Mouse (Mus musculus): ENCODE data around the gene Olfr652. TPM values are rescaled to one million over a fixed set of nuclear protein-coding genes. Genes with fewer than 3 reads are reported as not detected.

Olfr652 gene
- polyA plus RNA-seq (2015; fragmentation: Nextera tagmentation; extraction: Ambion mirVana), result 0.04 and 0.11 TPM in 2 replicates

DNA sequence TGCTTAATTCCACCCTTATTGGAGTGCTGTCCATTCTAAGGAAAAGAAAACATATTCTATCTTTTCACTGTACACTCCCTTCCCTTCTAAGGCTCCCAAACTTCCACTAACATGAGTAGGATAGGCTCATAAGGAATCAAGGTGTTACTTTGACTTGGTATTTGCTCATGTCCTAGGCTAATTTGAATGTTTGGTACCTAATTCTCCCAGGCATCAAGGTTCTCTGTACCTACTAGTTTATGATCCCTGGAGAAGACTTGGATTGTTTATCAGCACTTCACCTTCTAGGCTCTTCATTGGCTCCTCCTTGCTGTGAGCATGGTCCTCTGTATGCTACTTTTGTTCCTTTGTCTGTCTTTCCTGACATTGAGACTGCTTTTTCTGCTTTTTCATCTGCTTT, at the start of gene Olfr652:
Gene Olfr652 (plus strand): TSS at position 301 of the 400 bp plus-strand sequence.
- H3K4me1 ChIP-seq, result no peaks in the 10 kb centered on the region
- no peak within 1 kb of the TSS for H3K4me2 ChIP-seq
- no peak within 1 kb of the TSS for H3K9ac ChIP-seq
- no peak within 1 kb of the TSS for H3K27ac ChIP-seq
- H3K36me3 ChIP-seq, result no peaks in the 10 kb centered on the region
- no peak within 1 kb of the TSS for H3K4me3 ChIP-seq
- H3K9me3 ChIP-seq, result no peaks in the 10 kb centered on the region
- no peaks in the 10 kb centered on the region for H3K27me3 ChIP-seq
- no peak for ATAC-seq (ENCODE audit: insufficient number of reproducible peaks, insufficient read depth, low FRiP score, low TSS enrichment, low read depth)

DNA sequence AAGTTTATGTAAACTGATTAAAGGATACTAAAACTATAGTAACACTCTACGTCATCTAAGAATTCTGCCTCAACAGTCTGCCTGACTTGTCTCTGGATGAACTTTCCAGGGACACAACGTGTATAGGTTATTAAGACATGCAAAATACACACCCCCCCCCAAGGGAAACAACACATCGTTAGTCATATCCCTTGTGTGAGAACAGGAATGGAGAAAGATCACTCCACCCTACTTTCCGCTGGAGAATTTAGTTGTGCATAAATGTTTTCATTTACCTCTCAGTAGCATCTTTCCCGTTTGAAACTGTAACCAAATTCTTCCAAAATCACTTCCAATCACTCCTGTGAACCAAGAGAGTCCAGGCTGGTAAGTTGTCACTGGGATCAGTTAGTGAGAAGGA, 10.9 kb upstream of the Olfr652 start, which contains the start of gene Olfr651:
Gene Olfr651 (plus strand): TSS at position 301 of the 400 bp plus-strand sequence.
- Histone ChIP-seq H3K27me3 (no peaks in the 10 kb centered on the region), H3K27ac (no peak within 1 kb of the TSS), H3K9me3 (no peaks in the 10 kb centered on the region), H3K36me3 (no peaks in the 10 kb centered on the region), H3K4me1 (no peaks in the 10 kb centered on the region), H3K4me3 (no peak within 1 kb of the TSS), H3K9ac (no peak within 1 kb of the TSS), H3K4me2 (no peak within 1 kb of the TSS)
- no peak for ATAC-seq (ENCODE audit: insufficient number of reproducible peaks, insufficient read depth, low FRiP score, low TSS enrichment, low read depth)
- WGBS, result 73% methylated on average over 5 of the region's 5 CpGs

DNA sequence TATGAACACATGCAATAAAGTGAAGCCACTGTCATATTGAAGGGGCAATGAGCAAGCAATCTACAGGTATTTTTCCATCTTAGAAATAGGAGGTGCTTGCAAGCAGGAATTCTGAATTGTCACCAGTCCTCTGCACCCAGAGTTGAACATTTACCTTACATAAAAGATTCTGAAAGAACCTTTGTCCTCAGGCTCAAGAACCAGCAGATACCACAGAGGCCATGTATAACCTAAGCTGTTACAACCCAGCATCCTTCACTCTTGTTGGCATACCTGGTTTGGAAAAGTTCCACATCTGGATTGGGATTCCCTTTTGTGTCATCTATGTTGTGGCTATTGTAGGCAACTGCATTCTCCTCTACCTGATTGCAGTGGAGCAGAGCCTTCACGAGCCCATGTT, 8.0 kb upstream of the Olfr652 start:
- H3K9me3 ChIP-seq, result no peaks in the 10 kb centered on the region
- no peak overlapping the region for H3K4me2 ChIP-seq
- WGBS, result 60% methylated on average over 1 of the region's 1 CpGs
- no peaks in the 10 kb centered on the region for H3K36me3 ChIP-seq
- ATAC-seq (ENCODE audit: insufficient number of reproducible peaks, insufficient read depth, low FRiP score, low TSS enrichment, low read depth), result no peak
- no peak overlapping the region for H3K4me3 ChIP-seq
- H3K27ac ChIP-seq, result no peak overlapping the region
- no peak overlapping the region for H3K9ac ChIP-seq
- H3K4me1 ChIP-seq, result no peaks in the 10 kb centered on the region
- no peaks in the 10 kb centered on the region for H3K27me3 ChIP-seq

DNA sequence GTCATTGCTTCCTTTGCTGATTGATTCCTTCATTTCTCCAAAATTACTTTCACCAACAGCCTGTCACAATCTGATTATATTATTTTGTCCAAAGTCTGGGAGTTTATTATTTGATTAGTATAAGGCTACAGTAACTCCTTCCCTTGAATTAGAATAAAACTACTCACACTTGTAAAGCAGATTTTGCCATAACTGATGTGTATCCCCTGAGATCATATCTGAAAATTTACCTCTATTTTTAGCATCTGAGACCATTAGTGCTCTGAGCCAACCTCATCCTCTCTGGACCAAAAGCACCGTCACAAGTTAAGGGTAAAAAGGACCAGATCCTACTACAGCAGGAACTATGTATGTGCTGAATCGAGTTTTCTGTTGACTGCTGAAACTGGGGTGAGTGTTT, 16.3 kb downstream of the Olfr652 start, which contains the start of gene Olfr653:
Gene Olfr653 (plus strand): TSS at position 301 of the 400 bp plus-strand sequence.
- H3K4me1 ChIP-seq, result no peaks in the 10 kb centered on the region
- H3K4me3 ChIP-seq, result no peak within 1 kb of the TSS
- no peaks in the 10 kb centered on the region for H3K9me3 ChIP-seq
- WGBS, result 76% methylated on average over 2 of the region's 2 CpGs
- H3K27ac ChIP-seq, result no peak within 1 kb of the TSS
- H3K9ac ChIP-seq, result no peak within 1 kb of the TSS
- no peaks in the 10 kb centered on the region for H3K36me3 ChIP-seq
- H3K27me3 ChIP-seq, result no peaks in the 10 kb centered on the region
- H3K4me2 ChIP-seq, result no peak within 1 kb of the TSS
- no peak for ATAC-seq (ENCODE audit: insufficient number of reproducible peaks, insufficient read depth, low FRiP score, low TSS enrichment, low read depth)

DNA sequence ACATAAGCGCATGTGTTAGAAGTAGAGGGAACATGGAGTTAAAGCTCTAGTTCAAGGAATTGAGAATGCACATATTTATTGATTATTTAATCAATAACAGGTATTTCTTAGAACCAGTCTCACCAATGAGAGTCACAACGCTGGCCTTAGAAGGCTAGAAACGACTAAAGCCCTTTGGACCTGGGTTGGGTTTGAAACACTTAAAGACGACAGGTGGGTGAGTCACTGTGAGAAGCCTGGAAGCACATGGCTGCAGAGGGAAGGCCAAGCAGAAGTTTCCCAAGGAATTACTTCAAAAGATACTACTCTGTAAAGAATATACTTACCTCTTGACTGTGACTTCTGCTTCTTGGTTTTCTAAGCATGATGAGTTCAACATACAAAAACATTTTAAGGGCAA, 20.1 kb downstream of the Olfr652 start:
- no peak overlapping the region for H3K4me2 ChIP-seq
- no peaks in the 10 kb centered on the region for H3K27me3 ChIP-seq
- H3K4me1 ChIP-seq, result no peaks in the 10 kb centered on the region
- no peaks in the 10 kb centered on the region for H3K36me3 ChIP-seq
- 88% methylated on average over 4 of the region's 4 CpGs for WGBS
- no peak for ATAC-seq (ENCODE audit: insufficient number of reproducible peaks, insufficient read depth, low FRiP score, low TSS enrichment, low read depth)
- no peak overlapping the region for H3K9ac ChIP-seq
- H3K4me3 ChIP-seq, result no peak overlapping the region
- H3K9me3 ChIP-seq, result no peaks in the 10 kb centered on the region
- no peak overlapping the region for H3K27ac ChIP-seq

DNA sequence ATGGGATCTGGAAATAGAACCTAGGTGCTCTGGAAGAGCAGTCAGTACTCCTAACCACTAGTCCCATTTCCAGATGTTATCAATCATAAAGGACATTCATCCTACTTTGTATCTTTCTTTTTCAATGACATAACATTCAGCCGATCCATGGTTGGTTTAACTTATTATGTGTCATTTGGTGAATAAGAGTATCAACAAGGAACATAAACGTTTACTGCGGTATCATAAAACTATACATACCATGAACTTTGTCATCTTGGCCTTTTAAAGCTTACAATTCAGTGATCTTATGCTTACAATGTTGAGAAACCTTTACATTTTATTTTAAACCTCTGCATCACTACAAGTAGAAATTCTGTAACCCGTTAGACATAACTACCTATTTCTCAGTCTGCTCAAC, 20.7 kb downstream of the Olfr652 start:
- ATAC-seq (ENCODE audit: insufficient number of reproducible peaks, insufficient read depth, low FRiP score, low TSS enrichment, low read depth), result no peak
- Histone ChIP-seq H3K9ac (no peak overlapping the region), H3K4me2 (no peak overlapping the region), H3K4me1 (no peaks in the 10 kb centered on the region), H3K9me3 (no peaks in the 10 kb centered on the region), H3K36me3 (no peaks in the 10 kb centered on the region), H3K4me3 (no peak overlapping the region), H3K27ac (no peak overlapping the region), H3K27me3 (no peaks in the 10 kb centered on the region)
- 85% methylated on average over 4 of the region's 4 CpGs for WGBS

DNA sequence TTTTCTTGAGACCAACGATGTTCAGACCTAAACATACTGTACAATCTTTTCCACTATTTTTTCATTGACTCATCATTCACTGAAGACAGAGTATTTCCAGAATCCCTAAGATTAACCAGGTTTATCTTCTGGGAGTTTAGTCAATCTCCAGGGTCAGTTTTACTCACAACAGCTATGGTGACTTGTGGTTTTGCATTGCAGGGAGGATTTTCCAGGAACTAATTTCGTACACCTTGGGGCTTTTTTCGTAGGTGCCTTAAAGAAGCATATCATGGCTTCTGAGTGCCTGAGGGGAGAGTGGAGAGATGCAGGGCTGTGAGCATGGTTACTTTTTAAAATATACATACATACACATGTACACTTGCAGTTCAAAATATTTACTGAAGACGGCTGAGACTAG, 26.0 kb downstream of the Olfr652 start, which contains the start of gene Olfr654:
Gene Olfr654 (plus strand): TSS at position 301 of the 400 bp plus-strand sequence.
- Histone ChIP-seq H3K4me1 (no peaks in the 10 kb centered on the region), H3K36me3 (no peaks in the 10 kb centered on the region), H3K4me3 (no peak within 1 kb of the TSS), H3K4me2 (no peak within 1 kb of the TSS), H3K9me3 (no peaks in the 10 kb centered on the region), H3K27ac (no peak within 1 kb of the TSS), H3K9ac (no peak within 1 kb of the TSS), H3K27me3 (no peaks in the 10 kb centered on the region)
- ATAC-seq (ENCODE audit: insufficient number of reproducible peaks, insufficient read depth, low FRiP score, low TSS enrichment, low read depth), result no peak
- WGBS, result 84% methylated on average over 4 of the region's 4 CpGs

DNA sequence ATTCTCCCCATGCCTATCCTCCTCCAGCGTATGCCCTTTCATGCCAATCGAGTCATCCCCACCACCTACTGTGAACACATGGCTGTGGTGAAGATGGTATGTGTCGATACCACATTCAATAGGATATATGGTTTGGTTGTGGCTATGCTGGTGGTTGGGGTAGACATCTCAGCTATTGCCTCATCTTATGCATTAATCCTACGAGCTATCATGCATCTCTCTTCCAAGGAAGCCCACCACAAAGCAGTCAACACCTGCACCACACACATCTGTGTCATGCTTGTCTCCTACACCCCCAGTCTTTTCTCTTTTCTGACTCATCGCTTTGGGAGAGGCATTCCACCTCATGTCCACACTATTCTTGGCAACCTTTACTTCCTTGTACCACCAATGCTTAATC, 27.6 kb downstream of the Olfr652 start:
- Histone ChIP-seq H3K9ac (no peak overlapping the region), H3K27me3 (no peaks in the 10 kb centered on the region), H3K4me2 (no peak overlapping the region), H3K36me3 (no peaks in the 10 kb centered on the region), H3K4me3 (no peak overlapping the region), H3K4me1 (no peaks in the 10 kb centered on the region), H3K27ac (no peak overlapping the region), H3K9me3 (no peaks in the 10 kb centered on the region)
- no peak for ATAC-seq (ENCODE audit: insufficient number of reproducible peaks, insufficient read depth, low FRiP score, low TSS enrichment, low read depth)
- whole genome bisulfite sequencing, result 81% methylated on average over 5 of the region's 5 CpGs

DNA sequence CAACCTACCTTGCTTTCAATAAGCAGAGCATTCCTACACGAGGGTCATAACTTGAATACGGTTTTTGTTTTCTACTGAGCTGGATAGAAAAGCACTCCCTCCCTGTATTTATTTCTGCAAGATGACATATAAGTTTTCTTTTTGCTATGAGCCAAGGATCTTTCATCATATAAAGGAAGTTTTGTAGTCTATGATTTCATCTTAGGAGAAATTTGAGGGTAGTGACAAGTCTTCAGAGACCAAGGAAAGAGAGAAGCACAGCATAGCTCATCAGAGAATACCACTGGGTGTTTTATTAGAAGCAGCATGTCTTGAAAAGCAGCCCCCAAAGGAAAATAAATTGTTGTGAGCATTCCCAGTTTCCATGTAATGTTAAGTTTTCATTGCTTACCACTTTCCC, 41.0 kb downstream of the Olfr652 start, which contains the start of gene Olfr655:
Gene Olfr655 (minus strand): TSS at position 101 of the 400 bp plus-strand sequence.
- H3K9ac ChIP-seq, result no peak within 1 kb of the TSS
- H3K27ac ChIP-seq, result no peak within 1 kb of the TSS
- WGBS, result 75% methylated on average over 2 of the region's 2 CpGs
- H3K36me3 ChIP-seq, result no peaks in the 10 kb centered on the region
- no peak within 1 kb of the TSS for H3K4me2 ChIP-seq
- ATAC-seq (ENCODE audit: insufficient number of reproducible peaks, insufficient read depth, low FRiP score, low TSS enrichment, low read depth), result no peak
- H3K4me1 ChIP-seq, result no peaks in the 10 kb centered on the region
- no peaks in the 10 kb centered on the region for H3K9me3 ChIP-seq
- no peak within 1 kb of the TSS for H3K4me3 ChIP-seq
- no peaks in the 10 kb centered on the region for H3K27me3 ChIP-seq

DNA sequence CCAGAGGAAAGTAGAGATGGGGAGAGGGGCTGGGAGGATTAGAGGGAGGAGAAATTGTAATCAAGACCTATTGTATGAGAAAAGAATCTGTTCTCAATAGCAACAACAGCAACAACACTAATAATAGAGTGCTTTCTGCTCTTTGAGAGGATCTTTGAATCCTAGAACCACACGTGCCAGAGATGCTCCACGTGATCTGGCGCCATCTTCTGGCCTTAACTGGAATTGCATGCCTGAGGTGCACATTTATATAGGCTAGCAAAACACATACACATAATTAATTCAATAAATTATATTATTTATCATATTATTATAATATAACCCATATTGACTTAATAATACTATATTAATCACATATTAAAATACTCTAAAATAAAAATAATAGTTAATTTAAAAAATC, 42.5 kb downstream of the Olfr652 start:
- no peak overlapping the region for H3K27ac ChIP-seq
- H3K9me3 ChIP-seq, result no peaks in the 10 kb centered on the region
- WGBS, result 4% methylated on average over 3 of the region's 3 CpGs
- H3K4me3 ChIP-seq, result no peak overlapping the region
- H3K36me3 ChIP-seq, result no peaks in the 10 kb centered on the region
- ATAC-seq (ENCODE audit: insufficient number of reproducible peaks, insufficient read depth, low FRiP score, low TSS enrichment, low read depth), result no peak
- no peaks in the 10 kb centered on the region for H3K4me1 ChIP-seq
- no peak overlapping the region for H3K9ac ChIP-seq
- H3K27me3 ChIP-seq, result no peaks in the 10 kb centered on the region
- H3K4me2 ChIP-seq, result no peak overlapping the region

DNA sequence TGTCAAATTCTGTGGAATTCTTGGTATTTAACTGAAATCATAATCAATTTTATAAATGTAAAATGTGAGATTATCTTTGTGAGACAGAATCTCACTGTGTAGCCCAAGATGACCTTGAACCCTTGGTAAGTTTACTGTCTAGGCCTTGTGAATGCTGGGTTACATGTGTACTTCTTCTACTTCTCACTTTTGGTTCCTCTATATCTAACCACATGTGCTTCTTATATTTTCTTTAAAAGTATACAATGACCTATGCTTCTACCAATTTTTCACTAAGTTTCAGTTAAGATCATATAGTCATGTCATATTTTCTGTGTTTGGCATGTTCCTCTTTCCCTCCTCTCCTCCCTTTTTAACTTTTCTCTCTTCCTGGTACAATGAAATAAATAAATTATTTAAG, 44.0 kb downstream of the Olfr652 start:
- H3K9ac ChIP-seq, result no peak overlapping the region
- ATAC-seq (ENCODE audit: insufficient number of reproducible peaks, insufficient read depth, low FRiP score, low TSS enrichment, low read depth), result no peak
- no peak overlapping the region for H3K27ac ChIP-seq
- no peaks in the 10 kb centered on the region for H3K27me3 ChIP-seq
- no peaks in the 10 kb centered on the region for H3K9me3 ChIP-seq
- no peak overlapping the region for H3K4me2 ChIP-seq
- no peak overlapping the region for H3K4me3 ChIP-seq
- no peaks in the 10 kb centered on the region for H3K36me3 ChIP-seq
- H3K4me1 ChIP-seq, result no peaks in the 10 kb centered on the region

DNA sequence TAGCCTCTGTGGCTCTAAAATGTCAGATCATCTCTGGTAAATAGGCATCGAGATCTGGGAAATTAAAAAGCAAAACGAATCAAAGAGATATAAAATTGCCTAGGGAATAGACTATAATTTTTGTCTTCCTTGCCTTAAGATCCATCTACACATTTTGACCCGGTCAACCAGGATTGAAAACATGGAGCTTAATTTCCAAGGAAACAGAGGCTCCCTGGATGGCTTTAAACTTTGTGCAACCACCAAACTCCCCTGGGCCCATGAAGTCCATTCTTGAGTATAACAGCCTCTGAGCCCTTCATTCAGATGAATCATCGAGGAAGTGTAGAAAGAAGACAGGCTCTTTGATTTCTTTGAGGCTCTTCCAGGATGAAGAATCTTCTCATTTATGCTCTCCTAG, 53.0 kb downstream of the Olfr652 start, which contains the start of gene Olfr656:
Gene Olfr656 (plus strand): TSS at position 301 of the 400 bp plus-strand sequence.
- WGBS, result 73% methylated on average over 4 of the region's 4 CpGs

More for the DNA sequence above, 53.0 kb downstream of the Olfr652 start, which contains the start of gene Olfr656:
- H3K4me2 ChIP-seq, result no peak within 1 kb of the TSS
- H3K27ac ChIP-seq, result no peak within 1 kb of the TSS
- H3K9me3 ChIP-seq, result no peaks in the 10 kb centered on the region
- no peak within 1 kb of the TSS for H3K4me3 ChIP-seq
- no peaks in the 10 kb centered on the region for H3K4me1 ChIP-seq
- H3K36me3 ChIP-seq, result no peaks in the 10 kb centered on the region
- no peak within 1 kb of the TSS for H3K9ac ChIP-seq
- no peak for ATAC-seq (ENCODE audit: insufficient number of reproducible peaks, insufficient read depth, low FRiP score, low TSS enrichment, low read depth)
- H3K27me3 ChIP-seq, result no peaks in the 10 kb centered on the region
